Mouse (Mus musculus): ENCODE measurements around the gene Sema4d. TPM values are rescaled to one million over a fixed set of nuclear protein-coding genes. Genes with fewer than 3 reads are reported as not detected.

Sema4d gene
- total RNA-seq, 2 experiments from 2014 or later = 69.0 to 83.6 TPM

GRCm38 (mm10) chr13:51757099-51757498, 36.4 kb downstream of the Sema4d start:
- intact Hi-C loops (cut with DNase I) = no loop called here

GRCm38 (mm10) chr13:51756563-51756962, 37.0 kb downstream of the Sema4d start:
- no peak overlapping the region for H3K4me3 ChIP-seq
- H3K27ac ChIP-seq = peak overlapping the region; percentile 62
- no peak for TF ChIP-seq CTCF (IDR thresholded peaks at IDR 0.05)
- no peak for DNase-seq (ENCODE audit: extremely low spot score in 1 of 2, low spot score in 2 of 2)
- intact Hi-C loops (cut with DNase I) = no loop called here

More at GRCm38 (mm10) chr13:51757099-51757498, 36.4 kb downstream of the Sema4d start:
- Histone ChIP-seq H3K27ac (peak overlapping the region; percentile 62), H3K4me3 (no peak overlapping the region)
- TF ChIP-seq CTCF (IDR thresholded peaks at IDR 0.05) = no peak
- DNase-seq (ENCODE audit: extremely low spot score in 1 of 2, low spot score in 2 of 2) = no peak

- H3K27ac ChIP-seq = peak overlapping the region; percentile 62; the same call in 1 of the 2 replicates
- DNase-seq (ENCODE audit: extremely low spot score in 1 of 2, low spot score in 2 of 2) = no peak
- intact Hi-C loops (cut with DNase I) = no loop called here
- H3K4me3 ChIP-seq = no peak overlapping the region
- no peak for TF ChIP-seq CTCF (IDR thresholded peaks at IDR 0.05)
These were observed 37.5 kb downstream of the Sema4d start for GRCm38 (mm10) chr13:51756019-51756418.

- no peak overlapping the region for H3K4me3 ChIP-seq
- TF ChIP-seq CTCF (IDR thresholded peaks at IDR 0.05) = no peak
- intact Hi-C loops (cut with DNase I) = no loop called here
- no peak for DNase-seq (ENCODE audit: extremely low spot score in 1 of 2, low spot score in 2 of 2)
- peak overlapping the region; percentile 62; the same call in 1 of the 2 replicates for H3K27ac ChIP-seq
These were observed 38.0 kb downstream of the Sema4d start for GRCm38 (mm10) chr13:51755584-51755983.

- H3K27ac ChIP-seq = peak overlapping the region; percentile 5; the same call in 1 of the 2 replicates
- intact Hi-C loops (cut with DNase I) = no loop called here
- no peak for TF ChIP-seq CTCF (IDR thresholded peaks at IDR 0.05)
- no peak overlapping the region for H3K4me3 ChIP-seq
- DNase-seq (ENCODE audit: extremely low spot score in 1 of 2, low spot score in 2 of 2) = no peak
These were observed 38.9 kb downstream of the Sema4d start for GRCm38 (mm10) chr13:51754559-51755126.

GRCm38 (mm10) chr13:51753802-51754444, 39.6 kb downstream of the Sema4d start:
- no peak for DNase-seq (ENCODE audit: extremely low spot score in 1 of 2, low spot score in 2 of 2)
- intact Hi-C loops (cut with DNase I) = no loop called here
- no peak for TF ChIP-seq CTCF (IDR thresholded peaks at IDR 0.05)
- Histone ChIP-seq H3K27ac (peak overlapping the region; percentile 69), H3K4me3 (no peak overlapping the region)

- Histone ChIP-seq H3K4me3 (no peak overlapping the region), H3K27ac (peak overlapping the region; percentile 69; the same call in 1 of the 2 replicates)
- intact Hi-C loops (cut with DNase I) = no loop called here
- DNase-seq (ENCODE audit: extremely low spot score in 1 of 2, low spot score in 2 of 2) = no peak
- TF ChIP-seq CTCF (IDR thresholded peaks at IDR 0.05) = no peak
These were observed 40.4 kb downstream of the Sema4d start for GRCm38 (mm10) chr13:51753168-51753465.

- peak in 1 of 2 experiments; percentile 52 for DNase-seq (ENCODE audit: extremely low spot score in 1 of 2, low spot score in 2 of 2)
- no peak for TF ChIP-seq CTCF (IDR thresholded peaks at IDR 0.05)
- Histone ChIP-seq H3K27ac (peak overlapping the region; percentile 69; the same call in 1 of the 2 replicates), H3K4me3 (no peak overlapping the region)
- intact Hi-C loops (cut with DNase I) = no loop called here
These were observed 41.0 kb downstream of the Sema4d start for GRCm38 (mm10) chr13:51752346-51753167.

GRCm38 (mm10) chr13:51749578-51750345, 43.8 kb downstream of the Sema4d start:
- DNase-seq (ENCODE audit: extremely low spot score in 1 of 2, low spot score in 2 of 2) = no peak
- no peak overlapping the region for H3K4me3 ChIP-seq
- intact Hi-C loops (cut with DNase I) = no loop called here
- no peak for TF ChIP-seq CTCF (IDR thresholded peaks at IDR 0.05)
- no peak overlapping the region for H3K27ac ChIP-seq

GRCm38 (mm10) chr13:51748009-51748552, 45.5 kb downstream of the Sema4d start:
- DNase-seq (ENCODE audit: extremely low spot score in 1 of 2, low spot score in 2 of 2) = no peak
- no peak for TF ChIP-seq CTCF (IDR thresholded peaks at IDR 0.05)
- intact Hi-C loops (cut with DNase I) = no loop called here
- H3K27ac ChIP-seq = no peak overlapping the region
- H3K4me3 ChIP-seq = no peak overlapping the region

- TF ChIP-seq CTCF (IDR thresholded peaks at IDR 0.05) = no peak
- no peak for DNase-seq (ENCODE audit: extremely low spot score in 1 of 2, low spot score in 2 of 2)
- H3K4me3 ChIP-seq = no peak overlapping the region
- no peak overlapping the region for H3K27ac ChIP-seq
- intact Hi-C loops (cut with DNase I) = no loop called here
These were observed 46.5 kb downstream of the Sema4d start for GRCm38 (mm10) chr13:51747069-51747468.

Measured in left cerebral cortex, adult 2 months (tissue).